Mouse (Mus musculus): ENCODE results near the gene Klra10. TPM values are rescaled to one million over a fixed set of nuclear protein-coding genes. Genes with fewer than 3 reads are reported as not detected.
"Not testable (repeated sequence)": the region's sequence is repeated elsewhere in the genome, so short reads cannot be mapped to it uniquely, and the experiment has no call there.

Klra10 gene
- not detected in 2 replicates for polyA plus RNA-seq (2016; fragmentation: Nextera tagmentation; extraction: Ambion mirVana)

- not testable (repeated sequence) for ATAC-seq (ENCODE audit: low FRiP score, low read depth); H3K27me3 ChIP-seq
Observed at GRCm38 (mm10) chr6:130281828-130282227, at the start of gene Klra10. Klra10 (minus strand) TSS chr6:130281928.

GRCm38 (mm10) chr6:130287984-130288649 lies 6.4 kb upstream of the Klra10 start:
- H3K9ac ChIP-seq (replicated peaks): no peak overlapping the region
- no peaks in the 10 kb centered on the region for H3K27me3 ChIP-seq
- H3K9me3 ChIP-seq: 0 out of 2 replicates have a peak, but pooled peaks cover 7% of the 10 kb centered on the region
- H3K4me1 ChIP-seq: no peaks in the 10 kb centered on the region
- ATAC-seq (ENCODE audit: low FRiP score, low read depth): no peak
- no peak overlapping the region for H3K4me3 ChIP-seq
- no peaks in the 10 kb centered on the region for H3K36me3 ChIP-seq
- H3K27ac ChIP-seq (replicated peaks): no peak overlapping the region
- no peak overlapping the region for H3K4me2 ChIP-seq (replicated peaks)

More at GRCm38 (mm10) chr6:130281828-130282227, at the start of gene Klra10:
- not testable (repeated sequence) for H3K4me2 ChIP-seq (replicated peaks); H3K9me3 ChIP-seq; H3K36me3 ChIP-seq; H3K9ac ChIP-seq (replicated peaks); H3K4me1 ChIP-seq; H3K27ac ChIP-seq (replicated peaks); H3K4me3 ChIP-seq
- WGBS: 69% methylated on average over 1 of the region's 1 CpGs

DNA sequence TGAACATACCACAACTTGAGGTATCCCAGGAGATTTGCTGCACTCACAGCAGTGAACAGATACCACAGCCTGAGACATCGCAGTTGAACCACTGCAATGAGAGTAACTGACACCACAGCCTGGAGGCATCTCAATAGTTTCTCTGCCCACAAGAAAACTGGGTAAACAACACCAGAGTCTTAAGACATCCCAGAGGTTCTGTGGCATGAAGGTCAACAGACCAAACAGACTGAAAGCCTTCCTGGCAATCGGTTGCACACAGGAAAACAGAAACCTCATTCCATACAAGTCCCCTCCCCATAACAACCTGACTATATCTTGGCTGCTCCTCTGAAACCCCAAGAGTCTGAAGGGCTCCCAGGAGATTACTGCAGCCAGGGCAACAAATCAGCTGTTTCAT lies 26.4 kb downstream of the Klra10 start:
- 95% methylated on average over 2 of the region's 2 CpGs for WGBS
- peaks cover 18% of the 10 kb centered on the region; the same call in 1 of the 2 replicates for H3K9me3 ChIP-seq

GRCm38 (mm10) chr6:130237536-130237935 lies 44.2 kb downstream of the Klra10 start:
- H3K9ac ChIP-seq (replicated peaks): no peak overlapping the region
- no peak for ATAC-seq (ENCODE audit: low FRiP score, low read depth)
- H3K36me3 ChIP-seq: no peaks in the 10 kb centered on the region
- WGBS: 75% methylated on average over 2 of the region's 2 CpGs
- no peaks in the 10 kb centered on the region for H3K27me3 ChIP-seq
- H3K4me3 ChIP-seq: no peak overlapping the region
- H3K9me3 ChIP-seq: 0 out of 2 replicates have a peak, but pooled peaks cover 2% of the 10 kb centered on the region
- no peak overlapping the region for H3K27ac ChIP-seq (replicated peaks)
- no peaks in the 10 kb centered on the region for H3K4me1 ChIP-seq
- H3K4me2 ChIP-seq (replicated peaks): no peak overlapping the region

More for the DNA sequence above, 26.4 kb downstream of the Klra10 start:
- H3K4me3 ChIP-seq: no peak overlapping the region
- no peak overlapping the region for H3K9ac ChIP-seq (replicated peaks)
- no peaks in the 10 kb centered on the region for H3K27me3 ChIP-seq
- no peak overlapping the region for H3K4me2 ChIP-seq (replicated peaks)
- no peaks in the 10 kb centered on the region for H3K36me3 ChIP-seq
- no peak overlapping the region for H3K27ac ChIP-seq (replicated peaks)
- no peaks in the 10 kb centered on the region for H3K4me1 ChIP-seq
- ATAC-seq (ENCODE audit: low FRiP score, low read depth): no peak

GRCm38 (mm10) chr6:130236635-130237034 lies 45.1 kb downstream of the Klra10 start:
- no peak overlapping the region for H3K9ac ChIP-seq (replicated peaks)
- H3K27ac ChIP-seq (replicated peaks): no peak overlapping the region
- 0 out of 2 replicates have a peak, but pooled peaks cover 2% of the 10 kb centered on the region for H3K9me3 ChIP-seq
- H3K4me3 ChIP-seq: no peak overlapping the region
- H3K36me3 ChIP-seq: no peaks in the 10 kb centered on the region
- H3K27me3 ChIP-seq: no peaks in the 10 kb centered on the region
- H3K4me2 ChIP-seq (replicated peaks): no peak overlapping the region
- no peaks in the 10 kb centered on the region for H3K4me1 ChIP-seq
- ATAC-seq (ENCODE audit: low FRiP score, low read depth): no peak
- 43% methylated on average over 1 of the region's 1 CpGs for WGBS

- Histone ChIP-seq H3K9ac (replicated peaks) (no peak within 1 kb of the TSS), H3K36me3 (no peaks in the 10 kb centered on the region), H3K27me3 (no peaks in the 10 kb centered on the region), H3K4me3 (no peak within 1 kb of the TSS), H3K4me1 (no peaks in the 10 kb centered on the region), H3K4me2 (replicated peaks) (no peak within 1 kb of the TSS), H3K9me3 (0 out of 2 replicates have a peak, but pooled peaks cover 6% of the 10 kb centered on the region), H3K27ac (replicated peaks) (no peak within 1 kb of the TSS)
- no peak for ATAC-seq (ENCODE audit: low FRiP score, low read depth)
Observed at GRCm38 (mm10) chr6:130233222-130233621, 48.5 kb downstream of the Klra10 start, which contains the start of gene Klra7. Klra7 (minus strand) TSS chr6:130233322.

Other genes starting within 250 kb of the Klra10 start
- not detected in 2 replicates for gene Klra4, start 214.7 kb downstream of the Klra10 start, polyA plus RNA-seq (2016; fragmentation: Nextera tagmentation; extraction: Ambion mirVana)
- gene Klra8, start 152.0 kb downstream of the Klra10 start, polyA plus RNA-seq (2016; fragmentation: Nextera tagmentation; extraction: Ambion mirVana): not detected in 2 replicates
- gene Klra9, start 88.8 kb downstream of the Klra10 start, polyA plus RNA-seq (2016; fragmentation: Nextera tagmentation; extraction: Ambion mirVana): not detected in 2 replicates
- gene Klra7, start 48.6 kb downstream of the Klra10 start, polyA plus RNA-seq (2016; fragmentation: Nextera tagmentation; extraction: Ambion mirVana): not detected in 2 replicates
- gene Klra3, start 55.6 kb upstream of the Klra10 start, polyA plus RNA-seq (2016; fragmentation: Nextera tagmentation; extraction: Ambion mirVana): not detected in 2 replicates
- not detected in 2 replicates for gene Klra1, start 104.9 kb upstream of the Klra10 start, polyA plus RNA-seq (2016; fragmentation: Nextera tagmentation; extraction: Ambion mirVana)